Mouse (Mus musculus) telencephalon, adult 2 months (tissue): Measurements from ENCODE around the gene Ebp.

ENCODE experiments used
- DNase-seq: peaks from one replicate; pipeline ENCODE4 v3.0.0-alpha.2; 2011; ENCODE audit warnings: low read depth, low spot score

Gene Ebp

DNA sequence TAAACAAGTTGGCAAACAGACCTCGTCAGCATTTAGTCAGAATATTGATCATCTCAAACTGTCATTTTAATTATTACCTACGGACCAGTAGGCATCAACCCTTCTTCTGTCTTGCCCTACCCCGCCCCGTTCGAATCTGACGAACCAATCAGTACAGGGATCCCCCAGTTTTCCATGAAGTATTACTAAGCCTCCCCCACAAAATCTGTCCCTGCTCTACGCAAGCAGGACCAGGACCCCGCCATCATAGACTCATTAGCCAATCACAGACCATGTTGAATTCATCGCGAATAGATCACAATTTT is at the start of gene Ebp:
Gene Ebp, minus strand, starts transcription at position 94 of the 305 bp plus-strand sequence.
- no peak for DNase-seq

DNA sequence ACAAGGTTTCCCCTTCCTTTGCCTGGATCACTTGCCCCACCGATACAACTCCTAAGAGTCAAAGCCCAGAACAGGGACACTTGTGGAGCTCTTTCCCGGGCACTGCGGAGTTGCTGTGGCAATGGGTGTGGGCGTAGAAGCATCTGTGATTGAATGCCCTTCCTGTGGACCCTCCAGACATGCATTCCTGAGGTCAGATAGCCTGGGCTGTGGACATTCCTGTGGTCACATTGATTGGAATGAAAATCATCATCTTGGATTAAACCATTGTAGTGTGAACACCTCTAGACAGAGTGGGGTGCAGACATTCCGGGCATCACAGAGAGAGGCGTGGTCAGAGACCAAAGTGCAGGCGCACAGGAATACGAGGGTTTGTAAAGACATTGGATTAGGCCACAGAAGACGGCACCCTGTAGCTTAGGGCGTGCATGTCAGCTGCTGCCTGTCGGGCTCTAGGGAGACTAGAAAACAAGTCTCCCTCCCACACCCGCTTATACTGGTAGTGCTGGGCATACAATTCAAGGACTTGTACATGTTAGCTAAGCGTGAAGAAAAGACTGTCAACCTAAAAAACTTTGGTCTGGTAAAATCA is 45.6 kb upstream of the Ebp start:
- no peak for DNase-seq

DNA sequence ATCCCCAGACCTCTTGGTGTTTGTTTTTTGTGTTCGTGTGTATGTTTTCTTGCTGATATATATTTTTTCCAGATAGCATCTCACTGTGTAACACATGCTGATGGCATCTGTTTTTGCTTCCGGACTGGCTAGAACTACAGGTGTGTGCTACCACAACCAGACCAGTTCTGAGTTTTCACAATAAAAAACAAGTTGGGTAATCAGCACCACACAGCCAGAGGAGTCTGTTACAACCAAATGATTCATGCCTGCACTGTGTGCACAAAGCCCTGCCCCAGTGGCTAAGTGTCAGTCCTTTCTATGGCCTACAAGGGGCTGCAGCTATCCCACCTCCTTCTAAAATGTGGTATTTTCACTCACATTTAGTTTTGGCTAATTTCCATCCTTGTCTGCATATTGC is 43.4 kb upstream of the Ebp start:
- no peak for DNase-seq

DNA sequence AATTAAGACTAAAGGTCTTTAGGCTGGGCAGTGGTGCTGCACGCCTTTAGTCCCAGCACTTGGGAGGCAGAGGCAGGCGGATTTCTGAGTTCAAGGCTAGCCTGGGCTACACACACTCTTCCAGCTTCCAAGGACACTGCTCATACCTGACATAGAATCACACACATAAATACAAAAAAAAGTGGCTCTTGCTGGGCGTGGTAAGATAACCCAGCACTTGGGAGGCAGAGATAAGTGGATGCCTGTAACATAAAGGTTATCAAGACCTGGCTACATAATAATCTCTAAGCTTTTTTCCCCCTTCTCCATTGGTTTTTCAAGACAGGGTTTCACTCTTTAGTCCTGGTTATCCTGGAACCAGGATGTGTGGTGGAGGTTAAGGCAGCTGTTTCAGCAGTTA is 40.3 kb upstream of the Ebp start:
- no peak for DNase-seq

DNA sequence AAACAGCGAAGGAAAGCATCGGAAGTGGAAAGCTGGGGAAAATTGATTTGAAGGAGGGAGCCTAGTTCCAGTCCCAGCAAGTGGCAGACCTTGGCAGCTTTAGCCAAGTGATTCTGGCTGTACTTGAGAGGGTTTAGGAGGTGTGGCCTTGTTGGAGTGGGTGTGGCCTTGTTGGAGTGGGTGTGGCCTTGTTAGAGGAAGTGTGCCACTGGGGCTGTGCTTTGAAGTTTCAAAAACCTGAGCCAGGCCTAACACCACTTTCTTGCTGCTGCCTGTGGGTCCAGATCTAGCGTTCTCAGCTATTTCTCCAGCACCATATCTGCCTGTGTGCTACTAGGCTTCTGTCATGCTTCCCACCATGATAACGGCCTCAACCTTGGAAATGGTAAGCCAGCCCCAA is 37.0 kb upstream of the Ebp start:
- no peak for DNase-seq

DNA sequence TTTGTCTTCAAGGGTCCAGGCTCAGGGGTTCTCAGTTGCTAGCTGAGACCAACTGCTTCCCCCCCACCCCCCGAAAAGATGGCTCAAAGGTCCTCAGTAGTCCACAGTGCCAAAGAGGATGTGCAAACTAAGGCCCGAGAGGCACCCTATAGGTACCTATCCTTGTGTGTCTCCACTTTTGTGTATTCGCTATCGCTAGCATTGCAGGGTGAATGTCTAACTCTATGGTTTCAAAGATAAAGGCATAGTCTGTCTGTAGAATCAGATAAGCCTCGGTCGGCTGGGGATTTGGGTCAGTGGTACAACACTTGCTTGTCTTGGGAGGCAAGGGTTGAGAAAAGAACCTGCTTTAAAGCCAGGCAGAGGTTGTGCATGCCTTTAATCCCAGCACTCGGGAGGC is 30.2 kb upstream of the Ebp start:
- DNase-seq: no peak

DNA sequence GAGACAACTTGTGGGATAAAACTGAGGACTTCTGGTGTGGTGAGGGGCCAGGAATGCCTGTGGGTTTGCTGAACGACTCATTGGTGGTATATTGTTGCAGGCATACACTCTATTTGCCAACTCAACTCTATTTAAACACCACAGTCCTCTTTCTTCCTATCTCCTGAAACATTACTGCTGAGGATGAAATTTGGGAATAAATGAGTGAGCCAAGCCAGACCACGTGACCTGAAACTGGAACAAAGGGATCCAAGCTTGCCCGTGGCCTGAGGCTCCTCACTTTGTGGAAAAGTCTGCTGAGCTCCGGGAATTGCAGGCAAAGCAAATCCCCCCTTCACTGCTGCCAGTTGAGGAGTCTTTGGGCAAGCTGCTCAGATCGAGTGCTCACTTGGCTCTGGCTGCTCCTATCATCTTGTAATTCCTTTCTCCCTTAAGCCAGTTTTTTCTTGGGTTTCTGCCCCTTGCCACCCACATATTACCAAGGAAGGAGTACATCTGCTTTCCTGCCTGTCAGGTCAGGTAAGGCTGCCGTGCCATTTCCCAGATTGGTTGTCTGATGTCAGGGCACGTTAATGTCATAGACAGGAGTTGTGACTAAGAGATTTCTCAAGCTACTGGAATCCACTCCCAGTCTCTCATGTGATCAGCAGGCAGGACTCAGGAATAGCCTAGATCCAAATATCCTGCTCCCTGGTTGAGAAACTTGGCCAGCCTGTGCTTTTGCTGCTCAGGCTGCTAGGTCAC is 29.5 kb upstream of the Ebp start:
- DNase-seq: peak; percentile 35

DNA sequence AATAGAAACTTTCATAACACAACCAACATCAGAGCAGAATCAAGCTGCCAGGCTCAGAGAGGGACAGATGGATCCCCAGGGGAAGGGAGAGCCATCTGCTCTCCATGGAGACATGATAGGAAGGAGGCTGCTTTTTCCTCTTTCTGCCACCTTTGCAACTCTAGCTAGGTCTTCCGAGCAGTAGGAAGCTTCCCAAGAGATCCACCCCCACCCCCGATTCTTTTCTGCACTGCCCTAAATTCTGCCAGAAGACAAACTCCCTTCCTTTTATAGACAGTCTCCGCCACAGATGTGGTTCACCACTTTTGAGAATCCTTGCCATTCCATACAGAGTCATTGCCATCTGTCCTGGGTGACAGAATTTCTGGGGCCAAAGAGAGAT is 29.0 kb upstream of the Ebp start:
- DNase-seq: peak; percentile 83

DNA sequence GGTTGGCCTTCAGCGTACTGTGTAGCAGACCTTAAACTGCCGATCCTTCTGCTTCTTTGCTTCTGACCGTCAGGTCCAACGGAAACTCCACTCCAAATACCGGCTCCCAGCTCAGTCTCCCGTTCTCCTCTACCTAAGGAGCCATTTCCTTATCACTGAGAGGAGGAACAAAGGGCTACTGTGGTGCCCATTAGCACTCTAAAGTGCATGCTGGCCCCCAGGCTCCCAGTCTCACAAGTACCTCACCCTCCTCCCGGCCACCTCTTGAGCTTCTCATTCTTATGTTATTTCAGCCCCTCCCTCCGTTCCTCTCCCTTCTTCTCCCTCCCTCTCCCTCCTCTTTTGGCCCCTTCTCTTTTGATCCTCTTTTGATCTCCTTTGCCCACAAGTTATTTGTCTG is 26.3 kb upstream of the Ebp start:
- no peak for DNase-seq

DNA sequence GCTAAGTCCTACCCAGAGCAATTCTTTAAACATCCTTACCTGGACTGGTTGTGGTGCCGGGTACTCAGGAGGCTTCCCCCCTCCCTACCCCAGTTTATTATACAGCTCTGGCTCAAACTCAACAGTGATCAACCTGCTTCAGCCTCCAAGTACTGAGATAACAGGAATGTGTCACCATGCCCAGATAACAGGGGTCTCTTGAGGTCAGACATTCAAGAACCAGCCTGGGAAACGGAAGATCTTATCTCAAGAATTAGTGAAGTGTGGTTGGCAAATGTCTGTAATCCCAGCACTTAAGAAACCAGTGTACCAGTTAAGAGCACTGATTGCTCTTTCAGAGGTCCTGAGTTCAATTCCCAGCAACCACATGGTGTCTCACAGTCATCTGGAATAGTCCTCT is 24.8 kb upstream of the Ebp start:
- DNase-seq: no peak

DNA sequence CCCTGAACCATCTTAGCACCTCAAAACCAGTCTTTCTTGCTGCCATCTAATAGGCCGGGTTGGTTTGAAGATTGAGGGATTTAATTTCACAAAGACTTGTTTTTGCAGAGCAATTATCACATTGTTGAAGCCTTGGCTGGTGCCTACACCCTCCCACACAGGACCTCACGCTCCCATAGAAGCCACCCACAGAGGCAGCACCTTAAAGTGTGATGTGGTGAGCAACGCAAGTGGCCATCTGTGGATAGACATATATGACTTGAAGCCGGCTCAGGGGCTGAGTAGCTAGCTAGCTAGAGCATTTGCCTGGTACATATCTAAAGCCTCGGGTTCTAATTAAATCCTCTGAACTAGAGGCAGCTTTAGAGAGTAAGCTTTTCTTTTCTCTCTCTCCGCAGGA is 24.1 kb upstream of the Ebp start:
- DNase-seq: peak; percentile 46

DNA sequence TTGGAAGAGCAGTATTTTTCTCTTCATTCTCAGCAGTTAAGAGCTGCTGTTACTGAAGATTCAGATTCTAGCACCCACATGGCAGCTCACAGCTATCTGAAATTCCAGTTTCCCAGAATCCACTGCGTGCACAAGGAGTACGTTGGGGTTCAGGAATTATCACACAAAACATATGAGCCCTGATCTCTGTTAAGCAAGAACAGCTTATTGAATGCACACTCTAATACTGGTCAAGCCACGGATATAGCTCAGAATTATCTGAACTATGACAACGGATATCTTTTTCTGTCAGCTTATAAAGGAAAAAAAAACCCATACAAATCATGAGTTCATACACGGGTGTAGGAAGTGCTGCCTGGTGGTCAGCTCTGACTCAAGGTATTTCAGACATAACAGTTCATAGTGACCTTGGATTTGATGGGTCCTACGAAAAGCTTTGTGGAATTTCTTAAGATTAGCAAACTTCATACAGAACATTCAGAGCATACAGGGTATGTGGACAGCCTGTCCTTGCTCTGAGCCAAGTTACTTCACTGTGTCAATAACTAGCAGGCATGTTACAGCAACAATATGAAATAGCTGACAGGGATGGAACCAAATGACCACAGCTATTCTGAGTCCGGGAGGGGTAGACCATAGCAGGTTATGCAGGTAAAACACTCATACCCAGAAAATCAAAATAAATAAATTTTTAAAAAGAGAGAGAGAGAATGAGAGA is 18.3 kb upstream of the Ebp start:
- no peak for DNase-seq

DNA sequence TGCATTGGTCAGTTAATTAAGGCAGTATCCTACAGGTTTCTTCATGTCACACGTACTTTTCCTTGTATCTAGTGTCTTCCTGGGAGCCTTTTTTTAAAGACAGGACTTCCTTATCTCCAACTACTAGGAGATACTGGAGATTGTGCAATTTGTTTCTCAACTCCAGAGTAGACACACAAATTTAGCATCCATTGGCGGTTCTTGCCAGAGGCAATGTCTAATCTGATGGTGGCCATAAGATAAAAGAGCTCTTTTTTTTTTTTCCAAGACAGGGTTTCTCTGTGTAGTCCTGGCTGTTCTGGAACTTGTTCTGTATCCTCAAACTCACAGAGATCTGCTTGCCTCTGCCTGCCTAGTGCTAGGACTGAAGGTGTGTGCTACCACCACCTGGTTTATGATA is 16.4 kb upstream of the Ebp start:
- no peak for DNase-seq

DNA sequence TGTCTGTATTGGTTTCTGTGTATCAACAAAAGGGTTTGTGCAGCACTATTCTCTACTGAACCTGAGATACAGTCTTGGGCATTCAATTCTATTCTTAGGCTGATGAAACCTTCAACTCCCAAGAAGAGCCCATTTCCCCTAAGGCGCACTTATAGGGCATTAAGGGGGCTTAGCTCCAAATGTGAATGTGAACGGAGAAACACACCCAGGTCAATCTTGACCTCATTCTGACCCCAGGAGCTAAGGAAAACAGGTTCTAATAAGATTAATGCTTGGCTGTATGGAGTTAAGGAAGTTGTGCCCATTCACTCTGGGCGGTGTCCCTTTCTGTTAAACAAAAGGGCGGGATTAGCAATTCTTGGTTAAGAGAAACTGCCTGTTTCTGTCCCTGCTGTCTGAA is 13.9 kb upstream of the Ebp start:
- DNase-seq: no peak

DNA sequence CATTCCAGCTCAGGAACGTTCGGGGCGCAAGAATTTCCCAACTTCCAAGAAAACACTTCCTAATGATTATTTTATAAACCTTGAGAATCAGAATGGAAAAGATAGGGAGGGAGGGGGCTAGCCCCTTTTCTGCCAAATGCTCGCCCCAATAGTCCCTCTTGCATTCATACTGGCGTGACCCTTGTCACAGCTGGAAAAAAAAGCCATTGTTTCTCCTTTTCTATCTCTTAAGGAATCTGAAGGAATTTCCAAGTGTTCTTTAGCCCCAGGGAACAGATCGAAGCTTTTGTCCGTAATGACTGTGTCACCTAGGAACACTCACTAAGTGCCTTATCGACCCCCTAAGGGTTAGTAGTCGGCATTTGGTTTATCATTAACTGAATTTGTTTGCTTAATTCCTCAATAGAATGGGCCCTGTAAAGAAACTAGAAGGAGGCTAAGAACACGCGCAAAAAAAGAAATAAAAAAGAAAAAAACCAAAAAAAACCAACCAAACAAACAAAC is 13.4 kb upstream of the Ebp start:
- no peak for DNase-seq

DNA sequence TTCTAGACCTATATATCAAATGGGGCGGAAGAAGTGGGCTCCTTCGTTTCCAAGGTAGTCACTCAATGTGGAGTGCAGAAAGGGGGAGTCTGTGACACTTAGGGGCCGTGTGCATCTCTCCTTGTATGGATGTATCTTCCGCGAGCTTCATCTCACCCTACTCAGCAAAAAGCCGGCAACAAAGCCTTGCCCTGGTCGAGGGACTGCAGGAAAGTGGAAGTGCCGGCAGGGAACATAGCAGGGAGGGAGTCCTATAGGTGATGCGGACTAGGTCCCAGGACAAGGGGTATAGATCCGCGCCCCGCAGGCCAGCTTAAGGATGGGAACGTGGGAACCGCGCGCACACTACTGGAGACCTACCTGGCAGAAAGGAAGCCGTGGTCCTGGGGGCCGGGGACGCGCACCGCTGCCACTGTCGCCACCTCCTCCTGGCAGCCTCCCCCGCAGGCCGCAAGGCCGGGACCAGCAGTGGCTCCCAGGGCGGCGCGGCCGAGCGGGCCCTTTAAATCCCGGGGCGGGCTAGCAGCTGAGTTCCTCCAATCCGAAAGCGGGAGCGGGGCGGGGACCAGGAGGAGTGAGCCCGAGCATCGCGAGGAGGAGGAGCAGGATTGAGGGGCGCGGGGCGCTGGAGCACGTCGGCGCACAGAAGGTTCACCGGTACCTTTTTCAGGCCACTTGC is 12.8 kb upstream of the Ebp start, which contains the start of gene Porcn:
Gene Porcn, minus strand, starts transcription at position 511 of the 679 bp plus-strand sequence.
- DNase-seq: peak; percentile 69

DNA sequence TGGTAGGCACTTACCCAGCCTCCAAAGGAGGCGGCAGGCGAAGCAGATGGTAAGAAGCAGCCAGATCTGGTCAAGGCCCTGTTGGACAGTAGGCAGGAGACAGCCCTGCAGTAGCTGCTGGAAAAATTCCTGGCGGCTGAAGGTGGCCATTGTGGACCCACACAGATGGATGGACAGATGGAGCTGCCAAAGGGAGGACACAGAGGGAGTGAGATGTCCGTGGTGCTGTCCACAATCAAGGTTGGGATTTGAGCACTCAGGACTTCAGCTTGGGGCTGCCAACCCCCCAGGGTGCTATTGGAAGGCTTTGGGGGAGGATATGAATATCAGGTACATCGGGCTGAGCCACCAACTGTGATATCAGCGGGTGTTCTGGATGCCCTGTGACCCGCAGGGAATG is 12.2 kb upstream of the Ebp start:
- DNase-seq: no peak

DNA sequence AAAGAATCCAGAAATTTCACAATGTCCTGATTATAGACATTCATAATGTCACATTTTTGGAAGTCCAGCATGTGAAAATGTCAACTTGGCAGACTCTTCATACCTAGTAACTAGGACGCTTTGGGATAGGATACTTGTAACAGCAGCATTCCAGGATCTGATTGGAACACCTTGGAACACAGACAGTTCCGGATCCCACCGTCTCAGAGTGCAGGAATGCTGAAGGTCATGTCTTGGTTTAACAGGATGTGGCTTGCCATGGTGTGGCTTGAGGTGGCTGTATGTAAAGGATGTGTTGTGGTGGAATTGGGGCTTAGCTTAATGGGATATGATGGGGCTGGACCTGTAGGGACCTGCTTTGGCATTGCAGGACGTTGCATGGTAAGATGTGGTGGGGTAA is 11.8 kb upstream of the Ebp start:
- DNase-seq: no peak

DNA sequence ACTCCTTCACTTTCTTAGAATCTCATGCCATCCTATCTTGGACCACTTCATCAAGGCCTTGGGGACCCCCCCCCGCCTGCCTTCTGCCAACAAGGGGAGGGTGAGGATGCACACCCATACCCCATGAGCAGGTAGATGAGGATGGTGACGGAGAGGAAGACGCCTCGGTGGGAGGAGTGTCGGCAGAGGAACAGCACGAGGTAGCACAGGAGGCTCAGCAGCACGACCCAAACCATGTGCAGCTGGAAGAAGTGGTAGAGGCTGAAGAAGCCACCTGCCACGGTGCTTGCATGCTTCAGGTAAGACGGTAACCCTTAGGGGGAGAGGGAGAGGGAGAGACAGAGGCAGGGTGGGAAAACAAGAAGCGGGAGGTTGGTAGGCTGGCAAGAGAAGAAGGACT is 10.8 kb upstream of the Ebp start:
- DNase-seq: no peak

DNA sequence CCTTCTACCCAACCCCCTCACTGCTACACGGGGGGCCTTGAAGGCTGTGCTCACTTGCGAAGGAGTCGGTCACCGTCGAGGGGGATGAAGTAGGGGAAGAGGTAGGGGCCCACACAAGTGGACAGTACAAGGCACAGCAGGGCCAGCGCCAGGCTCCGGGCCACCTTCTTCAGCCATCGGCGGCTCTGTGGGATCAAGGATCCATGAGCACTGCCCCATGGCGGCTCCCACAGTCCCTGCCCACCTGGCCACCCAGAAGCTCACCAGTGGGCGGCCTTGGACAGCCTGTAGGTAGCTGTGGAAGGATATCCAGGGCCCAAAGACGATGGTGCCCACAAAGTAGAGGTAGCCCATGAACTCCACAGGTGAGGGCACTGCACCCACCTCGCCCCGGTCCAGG is 9.8 kb upstream of the Ebp start:
- DNase-seq: no peak

DNA sequence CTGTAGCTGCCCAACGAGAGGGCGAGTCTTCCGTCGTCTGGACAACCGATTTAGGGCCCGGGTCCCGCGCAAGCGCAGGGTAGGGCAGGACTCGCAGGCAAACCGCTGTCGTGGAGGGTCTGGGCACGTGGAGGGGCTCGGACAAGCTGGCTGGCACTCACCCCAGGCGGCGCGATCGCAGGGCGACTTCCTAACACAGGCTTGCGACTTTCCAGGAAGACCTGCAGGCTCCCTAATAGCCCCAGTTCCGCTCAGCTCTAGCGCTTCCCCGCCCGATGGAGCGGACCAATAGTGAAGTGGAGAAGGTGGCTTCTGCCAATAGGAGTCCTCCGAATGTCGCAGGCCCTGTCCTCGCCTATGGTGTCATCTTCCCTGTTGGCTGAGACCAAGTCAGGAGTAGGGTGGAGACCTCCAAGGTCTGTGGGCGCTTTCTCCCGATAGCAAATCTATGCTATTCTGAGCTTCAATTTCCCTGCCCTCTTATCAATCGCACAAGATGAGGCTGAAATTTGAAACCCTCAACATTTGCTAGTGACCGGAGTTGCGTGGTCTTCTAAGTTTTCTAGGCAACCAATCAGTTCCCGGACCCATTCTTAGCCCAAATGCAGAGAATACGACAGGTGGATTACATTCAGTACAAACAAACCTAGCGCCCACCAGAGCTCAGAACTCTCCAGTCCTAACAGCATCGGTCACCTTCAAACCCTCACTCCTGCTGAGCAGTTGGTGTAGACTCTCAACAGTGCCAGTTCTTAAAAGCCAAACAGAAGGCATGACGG is 483 bp downstream of the Ebp start:
- peak; percentile 86 for DNase-seq
